Mouse (Mus musculus): Measurements from ENCODE around the gene Dnaic1.

The Dnaic1 gene

DNA sequence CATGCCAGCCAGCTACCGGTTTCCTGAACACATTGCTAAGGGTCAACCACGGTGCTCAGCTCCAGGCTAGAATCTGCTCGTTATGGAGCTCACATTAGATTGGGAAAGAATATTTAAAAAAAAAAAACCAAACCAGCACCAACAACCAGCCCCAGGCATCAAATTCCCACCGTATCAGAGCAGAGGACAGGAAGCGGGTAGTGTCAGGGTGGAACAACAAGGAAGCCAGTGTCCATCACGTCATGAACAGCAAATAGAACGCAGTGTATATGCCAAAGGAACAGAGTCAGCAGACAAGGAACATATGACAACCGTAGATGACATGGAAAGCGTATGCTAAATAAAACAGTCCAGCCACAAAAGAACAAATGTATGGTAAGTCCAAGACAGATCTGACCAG is 63.4 kb downstream of the Dnaic1 start:
- in situ Hi-C loops (cut with MboI; ENCODE audit: low sequenced_read_pairs), result no loop called here

DNA sequence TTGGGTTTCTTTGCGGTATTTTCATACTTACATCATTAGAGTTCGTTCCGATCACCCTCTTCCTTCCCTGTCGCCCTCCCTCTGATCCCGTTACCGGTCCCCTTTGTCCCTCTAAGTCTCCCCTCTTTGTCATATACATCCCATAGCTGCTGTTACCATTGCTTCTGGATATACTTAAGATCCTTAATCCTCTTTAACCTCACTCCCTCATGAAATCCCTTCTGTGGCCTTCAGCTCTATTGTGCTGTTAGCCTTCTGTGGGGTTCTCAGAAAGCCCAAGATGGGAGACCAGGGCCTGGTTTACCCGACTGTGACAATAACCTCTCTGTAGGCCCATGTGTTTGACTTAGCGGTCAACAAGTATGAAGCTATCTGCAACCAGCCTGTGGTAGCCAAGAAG is 65.1 kb downstream of the Dnaic1 start:
- in situ Hi-C loops (cut with MboI; ENCODE audit: low sequenced_read_pairs), result no loop called here

DNA sequence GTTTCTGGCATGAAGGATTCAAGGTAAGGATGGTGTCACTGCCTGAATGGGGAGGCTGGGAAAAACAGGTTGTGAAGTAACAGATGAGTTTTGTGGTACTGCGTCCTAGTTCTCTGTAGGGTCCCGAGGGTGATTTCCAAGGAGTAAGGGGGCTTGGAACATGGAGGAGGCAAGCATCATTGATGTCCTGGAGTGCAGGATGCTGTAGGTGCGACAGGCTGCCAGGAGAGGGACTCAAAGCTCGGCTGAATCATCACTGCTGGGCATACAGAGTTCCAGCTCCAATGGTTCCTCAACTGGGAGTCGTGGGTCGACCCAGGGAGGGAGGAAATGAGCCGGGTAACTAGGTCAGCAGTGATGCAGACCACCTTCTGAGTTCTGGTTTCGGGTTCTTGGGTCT is 65.6 kb downstream of the Dnaic1 start:
- in situ Hi-C loops (cut with MboI; ENCODE audit: low sequenced_read_pairs), result no loop called here

DNA sequence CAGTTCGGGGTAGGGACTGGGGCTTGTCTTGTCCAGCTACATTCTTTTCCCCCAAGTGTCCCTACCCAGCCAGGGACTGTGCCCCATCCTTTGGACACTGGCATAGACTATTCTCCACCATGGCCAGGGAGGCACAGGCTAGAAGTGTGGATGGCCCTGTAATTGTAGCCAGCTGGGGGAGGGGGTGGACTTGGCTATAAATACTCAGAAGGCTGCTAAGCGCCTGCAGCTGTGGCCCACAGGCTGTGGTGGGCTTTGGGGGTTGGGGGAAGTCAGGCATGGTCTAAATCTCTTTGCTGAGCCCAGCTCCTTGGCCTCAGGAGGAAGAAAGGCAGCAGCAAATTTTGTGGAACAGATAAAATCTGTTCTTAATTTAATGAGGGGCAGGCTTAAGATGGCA is 66.3 kb downstream of the Dnaic1 start:
- in situ Hi-C loops (cut with MboI; ENCODE audit: low sequenced_read_pairs), result no loop called here

DNA sequence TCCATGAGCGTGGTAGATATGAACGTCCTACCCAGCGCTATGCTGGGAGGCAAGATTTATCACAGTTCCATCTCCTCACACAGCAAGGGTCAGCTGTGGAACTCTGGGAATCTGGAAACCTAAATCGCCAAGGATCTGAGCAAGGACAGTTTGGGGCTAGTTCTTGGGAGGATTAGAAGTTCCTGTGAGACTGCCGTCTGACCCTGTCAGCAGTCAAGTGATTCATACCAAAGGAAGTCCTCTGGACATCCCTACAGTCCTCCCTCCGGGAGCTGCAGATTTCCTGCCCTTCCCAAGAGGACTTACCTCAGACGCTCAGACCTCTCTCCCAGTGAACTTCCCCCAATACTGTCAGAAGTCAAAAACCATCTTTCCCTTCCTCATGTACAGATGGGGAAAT is 66.8 kb downstream of the Dnaic1 start:
- in situ Hi-C loops (cut with MboI; ENCODE audit: low sequenced_read_pairs), result no loop called here

DNA sequence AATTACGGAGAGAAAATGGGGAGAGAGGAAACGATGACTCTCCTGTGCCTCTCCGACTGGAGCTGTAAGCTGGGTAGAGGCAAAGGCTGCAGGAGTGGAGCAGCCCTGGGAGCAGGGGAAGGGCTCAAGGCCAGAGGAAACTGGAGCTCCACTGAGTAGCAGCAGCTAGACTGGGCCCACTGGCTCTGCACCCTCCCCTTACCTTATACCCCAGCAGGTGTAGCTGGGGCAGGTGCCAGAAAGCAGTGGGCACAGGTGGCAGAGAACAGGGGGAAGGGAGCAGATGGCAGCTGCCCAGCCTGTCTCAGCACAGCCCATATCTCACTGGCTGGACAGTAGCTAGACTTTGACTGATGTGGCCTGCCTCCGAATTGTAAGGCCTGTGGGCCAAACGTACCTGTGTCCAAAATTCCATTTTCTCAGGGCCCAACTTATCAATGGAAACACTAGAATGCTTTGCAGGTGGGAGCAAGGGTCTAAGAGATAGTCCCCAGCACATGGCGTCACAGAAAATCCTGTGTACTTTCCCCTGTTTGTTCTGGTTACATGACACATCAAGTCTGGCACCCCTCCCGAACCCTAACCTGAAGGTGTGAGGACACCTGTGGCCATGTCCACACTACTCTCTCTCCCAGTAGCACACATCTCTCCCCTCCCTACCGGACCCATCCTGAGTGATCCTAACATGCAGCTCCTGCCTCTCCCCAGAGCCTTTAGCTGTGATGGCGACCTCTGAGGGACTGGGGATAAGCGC is 67.5 kb downstream of the Dnaic1 start:
- in situ Hi-C loops (cut with MboI; ENCODE audit: low sequenced_read_pairs), result no loop called here

DNA sequence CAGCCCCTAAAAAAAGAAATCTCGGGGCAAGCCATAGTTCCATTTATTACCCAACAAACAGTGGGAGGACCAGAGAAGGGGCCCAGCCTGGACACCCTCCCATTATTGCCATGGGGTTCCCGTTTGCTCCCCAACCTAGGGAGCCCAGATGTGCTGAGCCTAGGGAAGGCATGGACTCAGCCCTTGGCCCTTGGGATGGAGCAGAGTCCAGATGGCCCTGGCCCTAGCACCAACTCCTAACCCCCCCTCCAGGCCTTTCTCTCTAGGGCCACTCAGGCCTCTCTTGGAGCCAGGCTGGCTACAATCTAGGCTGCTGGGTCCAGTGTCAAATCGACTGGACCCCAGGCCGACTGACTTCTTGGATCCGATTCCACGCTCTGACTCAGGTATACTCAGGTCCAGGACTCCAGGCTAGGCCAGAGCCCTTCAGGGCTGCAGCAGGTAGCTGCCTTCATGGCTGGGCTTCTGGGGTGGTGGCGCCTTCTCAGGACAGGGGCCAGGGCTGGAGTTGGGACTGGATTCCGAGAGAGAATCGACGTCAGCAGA is 68.7 kb downstream of the Dnaic1 start:
- in situ Hi-C loops (cut with MboI; ENCODE audit: low sequenced_read_pairs), result no loop called here

DNA sequence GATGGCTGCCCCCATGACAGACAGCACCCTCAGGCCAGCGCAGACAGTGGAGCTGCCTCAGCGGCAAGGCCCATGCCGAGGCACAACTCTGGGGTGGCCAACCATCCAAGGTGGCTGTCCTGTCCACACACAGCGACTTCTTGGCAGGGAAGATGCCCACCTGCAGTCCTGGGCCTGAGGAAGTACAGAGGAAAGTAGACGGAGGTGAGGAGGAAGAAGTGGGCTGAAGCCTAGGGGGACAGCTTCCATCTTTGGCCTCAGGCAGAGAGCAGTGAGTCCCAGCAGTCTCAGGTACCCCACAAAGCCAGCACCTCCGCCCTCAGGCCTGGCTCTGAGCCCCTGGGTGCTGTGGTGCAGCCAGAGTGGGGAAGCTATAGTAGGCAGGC is 69.2 kb downstream of the Dnaic1 start:
- in situ Hi-C loops (cut with MboI; ENCODE audit: low sequenced_read_pairs), result no loop called here

DNA sequence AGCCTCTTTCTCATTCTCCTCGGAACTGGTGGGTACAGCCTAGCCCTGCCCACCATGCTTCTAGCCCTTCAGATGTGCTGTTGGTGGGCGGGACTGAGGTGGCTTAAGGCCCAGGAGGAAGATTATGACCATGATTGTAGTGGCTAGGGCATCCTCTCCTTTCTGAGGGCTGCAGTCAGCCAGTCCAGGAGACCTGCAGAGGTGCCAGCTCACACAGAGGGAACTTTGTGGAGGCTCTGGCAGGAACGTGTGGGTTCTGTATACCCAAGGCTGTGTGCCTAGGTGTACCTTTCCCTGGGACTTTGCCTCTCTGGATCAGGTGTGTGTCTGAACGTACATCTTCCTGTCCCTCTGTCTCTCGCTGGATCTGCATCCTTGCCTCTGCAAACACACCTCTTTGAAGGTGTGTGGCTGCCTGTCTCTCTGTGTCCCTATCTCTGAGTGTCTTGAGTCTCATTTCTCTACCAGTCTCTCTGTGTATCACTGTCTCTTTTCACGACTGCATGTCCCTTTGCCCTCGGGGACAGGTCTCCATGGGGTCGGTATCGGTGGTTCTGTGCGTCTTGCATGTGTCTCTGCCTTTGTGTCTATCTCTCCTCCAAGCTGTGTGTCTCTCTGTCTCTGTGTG is 69.8 kb downstream of the Dnaic1 start:
- in situ Hi-C loops (cut with MboI; ENCODE audit: low sequenced_read_pairs), result no loop called here

DNA sequence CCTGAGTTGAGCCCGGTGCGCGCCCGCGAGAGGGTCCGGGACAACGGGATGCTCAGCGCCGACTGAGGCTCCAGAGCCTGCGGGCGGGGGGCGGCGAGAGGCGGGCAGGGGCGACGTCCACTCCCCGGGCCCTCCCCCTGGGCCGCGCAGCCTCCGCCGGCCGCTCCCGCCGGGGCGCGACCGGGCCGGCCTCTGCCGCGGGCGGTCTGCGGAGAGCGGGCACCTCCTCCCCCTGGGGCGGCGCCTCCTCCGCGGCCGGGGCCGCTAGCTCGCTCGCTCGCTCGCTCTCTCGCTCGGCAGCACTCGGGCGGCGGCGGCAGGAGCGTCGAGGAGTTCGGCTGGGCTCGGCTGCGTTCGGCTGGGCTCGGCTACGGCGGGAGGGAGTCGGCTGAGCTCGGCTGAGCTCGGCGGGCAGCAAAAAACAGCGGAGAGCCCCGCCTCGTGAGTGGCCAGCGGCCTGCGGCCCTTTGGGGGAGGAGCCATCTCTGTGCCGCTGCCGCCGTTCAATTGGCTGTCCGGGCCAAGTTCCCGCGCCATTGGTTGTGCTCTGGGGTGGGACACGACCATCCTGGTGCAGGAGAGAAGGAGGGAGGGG is 70.4 kb downstream of the Dnaic1 start, which contains the start of gene Enho:
Enho (minus strand) TSS at position 412 of the 595 bp plus-strand sequence.
- in situ Hi-C loops (cut with MboI; ENCODE audit: low sequenced_read_pairs), result no loop called here

DNA sequence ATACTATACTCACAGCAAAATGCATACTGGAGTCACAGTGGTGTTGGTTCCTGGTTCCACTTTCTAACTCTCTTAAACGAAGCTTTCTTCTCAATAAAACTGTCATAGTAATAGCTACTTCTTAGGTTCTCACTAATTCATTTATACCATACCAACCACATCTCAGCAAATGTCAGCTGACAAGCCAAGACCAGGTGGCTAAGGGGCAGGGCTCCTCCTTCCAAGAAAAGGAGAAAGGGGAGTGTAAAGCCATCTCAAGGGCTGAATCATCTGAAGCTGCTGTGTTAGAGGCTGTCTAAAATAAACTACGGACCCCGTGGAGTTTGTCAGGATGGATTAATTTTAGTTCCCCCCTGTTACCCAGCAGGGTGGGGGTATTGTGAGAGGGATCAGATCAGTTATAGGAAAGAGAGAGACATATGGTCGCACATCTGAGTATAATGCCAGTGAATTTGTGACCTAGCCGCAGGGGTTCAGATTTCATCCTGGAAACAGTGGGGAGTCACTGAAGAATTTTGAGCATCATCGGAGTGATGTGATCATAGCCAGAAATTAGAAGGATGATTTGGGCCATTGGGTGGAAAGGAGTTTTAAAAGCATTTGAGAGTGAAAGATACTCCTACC is 71.7 kb downstream of the Dnaic1 start:
- in situ Hi-C loops (cut with MboI; ENCODE audit: low sequenced_read_pairs), result no loop called here

DNA sequence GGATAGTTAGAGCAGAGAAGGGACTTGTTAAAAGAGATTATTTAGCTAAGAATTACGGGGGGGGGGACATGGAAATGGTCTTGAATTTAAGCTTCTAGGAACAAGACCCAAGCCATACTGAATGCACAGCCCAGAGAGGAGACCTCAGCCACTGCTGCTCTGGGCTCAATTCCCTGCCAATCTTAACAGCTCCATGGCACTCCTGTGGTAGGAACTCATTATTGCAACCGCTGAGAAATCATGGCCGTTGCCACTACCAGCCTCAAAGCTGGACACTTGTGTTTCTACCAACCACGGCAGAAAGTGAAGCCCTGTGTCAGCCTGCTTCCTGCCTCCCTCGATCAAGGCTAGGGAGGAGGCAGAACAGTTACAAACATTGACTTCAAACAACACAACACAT is 75.9 kb downstream of the Dnaic1 start:
- in situ Hi-C loops (cut with MboI; ENCODE audit: low sequenced_read_pairs), result loop anchor here (5.0 kb wide), 1 partner anchor 33 kb away; no protein-coding TSS in a partner anchor

DNA sequence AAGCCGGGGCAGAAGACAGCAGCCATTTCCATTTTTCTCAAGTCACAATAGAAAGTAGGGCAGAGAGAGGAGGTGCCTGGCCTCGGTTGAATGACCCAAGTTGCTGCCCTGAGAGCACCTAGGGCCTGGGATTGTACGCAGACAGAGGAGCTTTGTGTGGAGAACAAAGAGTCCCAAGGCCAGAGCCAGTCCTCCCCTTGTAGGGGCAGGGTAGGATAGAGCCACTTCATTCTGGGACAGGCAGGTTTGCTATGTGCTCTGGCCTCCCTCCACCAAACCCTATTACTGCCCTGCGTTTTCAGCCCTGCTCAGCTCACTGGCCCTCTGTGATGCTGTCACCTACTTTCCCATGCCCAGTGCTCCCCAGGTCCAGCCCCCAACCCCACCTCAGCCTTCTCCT is 78.6 kb downstream of the Dnaic1 start:
- in situ Hi-C loops (cut with MboI; ENCODE audit: low sequenced_read_pairs), result loop anchor here (5.0 kb wide), 1 partner anchor 36 kb away; no protein-coding TSS in a partner anchor

DNA sequence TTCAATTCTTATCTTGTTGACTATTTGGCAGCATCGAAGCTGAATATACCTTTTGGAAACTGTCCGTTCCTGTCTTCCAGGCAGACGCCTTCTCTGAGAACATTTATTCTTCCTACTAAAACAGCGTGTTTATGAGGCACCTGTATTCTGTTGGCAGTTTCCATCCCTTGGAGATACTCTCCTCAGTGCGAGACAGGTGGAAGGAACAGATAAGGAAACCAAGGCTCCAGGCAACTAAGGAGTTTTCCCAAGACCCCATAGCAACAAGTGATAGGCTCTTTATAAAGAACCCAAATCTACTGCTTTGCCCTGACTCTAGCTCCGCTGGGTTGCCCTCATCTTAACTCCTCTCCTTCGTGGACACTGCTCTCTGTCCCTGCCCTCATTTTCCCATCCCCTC is 79.1 kb downstream of the Dnaic1 start:
- in situ Hi-C loops (cut with MboI; ENCODE audit: low sequenced_read_pairs), result loop anchor here (5.0 kb wide), 1 partner anchor 36 kb away; no protein-coding TSS in a partner anchor

DNA sequence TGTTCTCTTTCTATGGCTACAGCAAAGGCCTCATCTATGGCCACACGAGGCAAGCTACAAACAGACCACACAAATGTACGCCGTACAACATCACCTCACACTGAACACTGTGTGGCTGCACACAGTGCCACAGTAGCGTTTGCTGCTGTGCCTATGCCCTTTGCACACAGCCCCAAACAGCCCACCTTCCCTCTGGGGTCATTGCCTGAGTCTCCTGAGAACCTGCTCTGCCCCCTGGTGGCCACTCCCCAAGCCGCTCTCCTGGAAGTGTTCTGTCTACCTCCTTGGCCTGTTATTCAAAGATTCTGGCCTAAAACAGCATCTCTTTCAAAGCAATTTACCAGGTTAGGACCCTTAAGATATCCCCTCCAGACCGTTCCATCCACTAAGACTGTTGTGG is 83.7 kb downstream of the Dnaic1 start:
- in situ Hi-C loops (cut with MboI; ENCODE audit: low sequenced_read_pairs), result no loop called here

DNA sequence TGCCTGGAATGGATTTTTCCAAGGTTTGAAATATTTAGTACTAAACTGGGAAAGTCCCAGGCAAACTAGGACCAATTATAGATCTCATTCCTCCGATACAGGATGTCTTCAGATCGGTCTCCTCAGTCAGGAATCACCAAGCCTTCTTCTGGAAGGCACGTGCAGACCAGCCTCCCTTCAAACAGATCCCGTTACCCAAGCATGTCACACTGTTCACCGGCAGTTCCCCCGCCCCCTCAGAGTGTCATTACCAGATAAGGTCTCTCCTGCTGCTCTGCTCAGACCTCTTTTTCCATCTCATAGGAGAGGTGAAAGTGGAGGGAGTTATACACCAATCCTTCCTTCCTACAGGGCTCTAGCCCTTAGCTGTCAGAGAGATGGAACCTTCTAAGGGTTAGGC is 84.2 kb downstream of the Dnaic1 start:
- in situ Hi-C loops (cut with MboI; ENCODE audit: low sequenced_read_pairs), result no loop called here

DNA sequence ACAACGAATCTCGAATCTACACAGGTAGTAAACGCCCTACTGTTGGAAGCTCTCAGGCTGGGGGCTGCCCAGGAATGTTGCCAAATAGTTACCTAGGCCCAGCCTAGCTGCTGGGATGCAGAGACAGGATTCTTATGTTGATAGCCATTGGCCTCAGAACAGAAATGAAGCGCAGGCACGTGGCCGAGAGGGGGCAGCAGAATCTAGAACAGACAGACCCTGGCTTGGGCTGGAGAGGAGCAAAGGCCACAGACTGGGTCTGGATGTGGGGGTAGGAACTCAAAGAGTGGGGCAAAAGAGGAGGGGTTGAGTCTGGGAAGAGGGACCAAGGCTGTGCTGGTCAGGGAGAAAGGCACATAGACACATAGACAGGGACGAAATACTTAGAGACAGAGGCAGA is 84.6 kb downstream of the Dnaic1 start:
- in situ Hi-C loops (cut with MboI; ENCODE audit: low sequenced_read_pairs), result no loop called here

DNA sequence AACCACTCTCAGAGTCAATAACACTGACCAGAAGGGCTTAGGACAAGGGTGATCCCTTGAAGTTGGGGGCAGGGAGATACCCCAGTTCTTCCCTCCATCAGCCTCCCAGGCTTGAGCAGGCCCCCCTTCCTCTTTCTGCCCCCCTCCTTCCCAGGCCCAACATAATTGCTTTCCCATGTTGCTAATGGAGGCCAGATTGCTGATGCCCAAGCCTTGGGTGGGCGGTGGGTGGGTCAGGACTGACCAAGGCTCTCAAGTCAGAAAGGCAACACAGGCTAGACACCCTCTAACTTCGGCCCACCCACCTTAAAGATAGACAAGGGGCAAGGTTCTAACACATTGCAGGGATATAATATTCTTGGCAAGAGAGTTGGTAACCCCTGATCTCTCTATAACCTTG is 86.0 kb downstream of the Dnaic1 start:
- in situ Hi-C loops (cut with MboI; ENCODE audit: low sequenced_read_pairs), result no loop called here

DNA sequence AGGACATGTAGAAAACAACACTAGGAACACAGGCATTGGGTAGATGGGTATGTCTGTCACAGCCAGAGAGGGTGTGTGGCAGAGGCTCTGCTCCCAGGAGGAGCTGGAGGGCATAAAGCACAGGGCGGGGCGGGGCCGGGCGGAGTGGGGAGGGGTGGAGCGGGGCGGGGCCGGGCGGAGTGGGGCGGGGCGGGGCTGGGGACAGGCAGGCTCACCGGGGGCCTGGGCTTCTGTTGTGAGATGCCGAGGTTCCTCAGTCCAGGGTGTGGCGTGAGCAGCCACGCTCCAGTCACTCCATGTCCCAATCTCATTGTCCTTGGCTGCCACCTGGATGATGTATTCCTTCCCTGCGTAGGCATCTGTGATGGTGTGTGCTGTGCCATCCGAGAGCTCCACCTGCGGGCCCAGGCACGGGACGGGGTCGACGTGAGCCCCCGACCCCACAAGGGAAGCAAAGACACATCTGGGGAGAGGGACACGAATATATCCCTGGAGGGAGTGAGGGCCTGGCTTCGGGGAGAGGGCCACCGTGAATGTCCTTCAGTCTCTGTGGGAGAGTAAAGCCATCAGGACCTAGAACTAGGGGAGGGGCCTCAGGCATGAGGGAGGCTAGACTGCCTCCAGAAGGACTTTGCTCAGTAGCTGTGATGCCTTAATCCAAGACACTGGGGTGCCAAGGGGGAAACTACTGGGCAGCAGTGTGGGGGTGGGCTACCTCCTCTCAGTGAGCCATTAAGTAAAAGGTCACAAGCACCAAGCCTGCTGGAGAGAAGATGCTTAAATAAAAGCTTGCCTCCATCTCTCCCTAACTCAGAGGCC is 89.2 kb downstream of the Dnaic1 start:
- in situ Hi-C loops (cut with MboI; ENCODE audit: low sequenced_read_pairs), result no loop called here

DNA sequence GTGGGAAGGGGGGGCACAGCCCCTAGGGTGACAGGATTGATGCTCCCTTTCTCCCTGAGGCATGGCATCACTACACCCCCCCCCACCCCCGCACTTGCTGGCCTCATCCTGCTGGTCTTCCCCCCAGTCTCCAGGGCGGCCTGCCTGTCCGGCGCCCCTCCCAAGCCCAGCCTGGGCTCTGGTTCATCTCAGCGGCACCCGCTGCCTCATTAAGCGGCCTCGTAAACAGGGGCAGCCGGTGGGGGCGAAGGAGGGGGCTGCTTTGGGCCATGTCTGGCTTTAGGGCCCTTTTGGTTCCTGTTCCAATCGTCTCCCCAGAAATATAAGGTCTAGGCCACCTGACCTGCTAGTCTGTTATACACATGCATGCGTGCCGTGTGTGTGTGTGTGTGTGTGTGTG is 90.0 kb downstream of the Dnaic1 start:
- in situ Hi-C loops (cut with MboI; ENCODE audit: low sequenced_read_pairs), result no loop called here

Measured in CH12F3 (cell line).